Mouse (Mus musculus) intestine, embryonic 16.5 days (tissue): ENCODE results near the gene Acot7. TPM values are rescaled to one million over a fixed set of nuclear protein-coding genes. Genes with fewer than 3 reads are reported as not detected.

ENCODE experiments used
- ATAC-seq: fragments of 200-750 bp; cut with Nextera tagmentation; 2 replicates; pipeline ENCODE4 v1.8.0; 2017; ENCODE audit warnings: moderate TSS enrichment, moderate library complexity
- H3K27ac ChIP-seq: fragments of 300-500 bp; sonication (generic); 2 replicates; pipeline ENCODE4 v1.5.1; 2014; ENCODE audit warnings: mild to moderate bottlenecking, low read length
- H3K27me3 ChIP-seq: fragments of 300-500 bp; sonication (generic); replicated peaks from 2 replicates; pipeline ENCODE4 v1.6.1; 2014; ENCODE audit warnings: low read length, control low read depth, mixed read lengths; ENCODE audit not compliant: control insufficient read depth, insufficient read depth
- H3K36me3 ChIP-seq: fragments of 300-500 bp; sonication (generic); 2 replicates; pipeline ENCODE4 v1.6.1; 2014; ENCODE audit warnings: low read length, control low read depth; ENCODE audit not compliant: control insufficient read depth, insufficient read depth
- H3K4me1 ChIP-seq: fragments of 300-500 bp; sonication (generic); 2 replicates; pipeline ENCODE4 v1.6.1; 2014; ENCODE audit warnings: low read length, control low read depth, mixed read lengths; ENCODE audit not compliant: control insufficient read depth, insufficient read depth
- H3K4me2 ChIP-seq: fragments of 300-500 bp; sonication (generic); 2 replicates; pipeline ENCODE4 v1.6.1; 2014; ENCODE audit warnings: low read depth, low read length, control low read depth
- H3K4me3 ChIP-seq: fragments of 300-500 bp; sonication (generic); 2 replicates; pipeline ENCODE4 v1.5.1; 2014; ENCODE audit warnings: mild to moderate bottlenecking, low read length
- H3K9ac ChIP-seq: fragments of 300-500 bp; sonication (generic); 2 replicates; pipeline ENCODE4 v1.6.1; 2014; ENCODE audit warnings: low read depth, low read length
- H3K9me3 ChIP-seq: fragments of 300-500 bp; sonication (generic); 2 replicates; pipeline ENCODE4 v1.6.1; 2016; ENCODE audit warnings: low read length, control low read depth; ENCODE audit not compliant: control insufficient read depth
- WGBS: fragments of 180-500 bp; shearing (Covaris S2); extraction: QIAGEN DNeasy Blood & Tissue Kit; methylation state at CpG from one replicate; pipeline ENCODE4 v1.1.7; 2014; 5-methylcytosine and 5-hydroxymethylcytosine counted together
- polyA plus RNA-seq: library from polyadenylated mRNA; unstranded; fragments of >200 nt; fragmentation: Nextera tagmentation; extraction: Ambion mirVana; gene quantifications from 2 replicates; pipeline ENCODE4 v1.2.1, GENCODE M21; 2015

The Acot7 gene
- polyA plus RNA-seq, 1 experiment from 2014 or later, result 52.5 TPM

DNA sequence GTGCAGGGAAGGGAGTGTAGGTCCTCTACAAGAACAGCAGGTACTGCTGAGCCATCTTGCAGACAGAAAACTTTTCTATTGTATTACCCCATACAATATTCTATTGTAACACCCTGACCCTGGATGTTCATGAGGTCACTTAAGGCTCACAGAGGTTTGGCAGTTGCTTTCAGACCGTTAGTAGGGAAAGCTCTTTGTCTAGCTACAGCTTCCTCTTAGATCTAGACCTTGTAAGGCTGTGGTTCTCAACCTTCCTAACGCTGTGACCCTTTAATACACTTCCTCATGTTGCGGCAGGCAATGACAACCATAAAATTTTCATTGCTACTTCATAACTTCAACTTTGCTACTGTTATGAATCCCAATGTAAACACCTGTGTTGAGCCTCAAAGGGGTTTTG, 1.3 kb upstream of the Acot7 start:
- no peak overlapping the region for H3K9ac ChIP-seq
- ATAC-seq, result no peak
- no peak overlapping the region for H3K27ac ChIP-seq
- no peak overlapping the region for H3K4me2 ChIP-seq
- no peaks in the 10 kb centered on the region for H3K36me3 ChIP-seq
- H3K27me3 ChIP-seq, result 0 out of 2 replicates have a peak, but pooled peaks cover 8% of the 10 kb centered on the region
- 66% methylated on average over 3 of the region's 3 CpGs for WGBS
- no peaks in the 10 kb centered on the region for H3K9me3 ChIP-seq
- H3K4me1 ChIP-seq, result peaks cover 11% of the 10 kb centered on the region
- no peak overlapping the region for H3K4me3 ChIP-seq

DNA sequence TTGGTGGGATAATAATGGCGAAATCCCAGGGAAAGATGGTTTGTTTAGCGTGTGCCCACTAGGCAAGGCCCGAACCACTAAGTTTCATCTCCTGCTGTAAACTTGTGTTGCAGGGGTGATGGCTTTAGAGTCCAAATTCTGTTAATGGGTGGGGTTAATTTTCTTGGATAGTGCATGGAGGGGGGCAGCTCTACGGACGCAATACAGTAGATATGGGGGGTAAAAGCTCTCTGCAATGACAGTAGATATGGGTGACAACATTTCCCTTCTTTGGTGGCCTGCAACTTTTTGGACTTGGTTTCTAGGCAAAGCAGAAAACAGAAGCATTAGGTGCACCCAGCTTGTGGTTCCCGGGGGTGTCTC, 779 bp upstream of the Acot7 start:
- Histone ChIP-seq H3K27me3 (0 out of 2 replicates have a peak, but pooled peaks cover 8% of the 10 kb centered on the region), H3K9ac (peak overlapping the region; percentile 86), H3K4me3 (peak overlapping the region; percentile 68), H3K9me3 (no peaks in the 10 kb centered on the region), H3K4me2 (peak overlapping the region; percentile 76), H3K4me1 (peaks cover 11% of the 10 kb centered on the region), H3K27ac (peak overlapping the region; percentile 74; the same call in 1 of the 2 replicates), H3K36me3 (no peaks in the 10 kb centered on the region)
- WGBS, result 60% methylated on average over 6 of the region's 6 CpGs
- ATAC-seq, result no peak

DNA sequence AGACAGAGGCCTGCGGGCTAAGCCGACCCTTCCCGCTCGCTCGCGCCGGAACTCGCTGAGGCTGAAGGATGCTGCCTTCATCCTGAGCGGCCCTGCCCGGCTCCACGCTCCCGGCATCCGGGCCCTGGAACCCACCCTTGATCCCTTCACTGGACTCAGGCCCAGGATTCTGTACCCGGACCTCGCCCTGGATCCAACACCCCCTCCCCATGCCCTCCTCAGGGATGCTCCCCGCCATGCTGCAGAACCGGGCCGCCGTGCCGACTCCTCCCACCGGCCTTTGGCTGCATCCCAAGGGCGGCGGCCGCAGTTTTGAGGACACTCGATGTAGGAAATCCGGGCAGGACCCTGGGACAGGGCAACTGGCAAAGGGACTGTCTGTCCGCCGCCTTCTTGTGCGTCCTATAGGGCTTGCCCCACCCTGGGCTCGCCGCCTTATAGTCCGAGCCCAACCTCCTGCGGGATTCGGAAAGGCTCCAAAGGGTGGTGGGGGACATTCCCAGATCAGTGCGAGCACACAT, 470 bp downstream of the Acot7 start:
- Histone ChIP-seq H3K9me3 (no peaks in the 10 kb centered on the region), H3K9ac (peak overlapping the region; percentile 62), H3K27ac (no peak overlapping the region), H3K36me3 (no peaks in the 10 kb centered on the region), H3K4me3 (peak overlapping the region; percentile 68), H3K4me1 (peaks cover 11% of the 10 kb centered on the region), H3K27me3 (0 out of 2 replicates have a peak, but pooled peaks cover 8% of the 10 kb centered on the region), H3K4me2 (peak overlapping the region; percentile 93)
- peak; percentile 66 for ATAC-seq
- under 1% methylated on average over 35 of the region's 35 CpGs for WGBS

DNA sequence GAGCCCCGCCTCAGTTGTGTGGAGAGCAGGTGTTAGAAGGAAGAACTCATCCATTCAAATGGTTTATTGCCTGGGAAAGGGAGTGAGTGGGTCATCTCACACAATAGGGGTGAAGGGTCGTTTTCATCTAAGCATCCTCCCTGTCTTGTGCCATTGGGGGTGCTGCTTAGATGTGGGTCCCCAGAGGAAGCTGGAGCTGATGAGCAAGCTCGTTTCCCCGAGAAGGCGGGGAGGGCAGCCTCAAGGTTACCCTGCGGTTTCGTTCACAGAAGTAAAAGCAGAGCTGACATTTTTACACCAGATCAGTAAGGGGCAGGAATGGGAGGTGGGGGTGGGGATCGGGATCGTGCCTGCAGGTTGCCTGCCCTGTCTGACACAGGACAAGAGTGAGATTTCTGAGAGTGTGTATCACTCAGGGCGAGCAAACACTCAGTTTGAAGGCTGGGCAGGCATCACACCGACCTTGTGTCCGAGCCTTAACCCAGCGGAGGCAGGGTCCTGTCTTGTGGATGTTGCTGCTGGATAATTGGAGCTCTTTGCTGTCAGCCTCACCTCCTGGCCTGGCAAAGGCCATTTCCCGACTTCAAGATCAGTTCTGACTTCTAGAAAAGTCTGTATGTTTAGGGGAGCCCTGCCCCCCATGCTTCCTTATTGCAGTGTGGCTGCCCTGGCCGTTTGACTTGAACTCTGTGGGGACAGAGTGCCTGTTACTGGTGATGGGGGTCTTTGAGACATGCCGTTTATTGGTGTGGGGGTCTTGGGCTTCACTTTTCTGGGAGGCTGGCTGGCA, 1.2 kb downstream of the Acot7 start:
- ATAC-seq, result no peak; the same call in 1 of the 2 replicates
- peak overlapping the region; percentile 93 for H3K4me2 ChIP-seq
- peaks cover 11% of the 10 kb centered on the region for H3K4me1 ChIP-seq
- WGBS, result 23% methylated on average over 16 of the region's 16 CpGs
- H3K36me3 ChIP-seq, result no peaks in the 10 kb centered on the region
- H3K27ac ChIP-seq, result no peak overlapping the region
- H3K9ac ChIP-seq, result peak overlapping the region; percentile 62
- 0 out of 2 replicates have a peak, but pooled peaks cover 8% of the 10 kb centered on the region for H3K27me3 ChIP-seq
- H3K4me3 ChIP-seq, result peak overlapping the region; percentile 68
- H3K9me3 ChIP-seq, result no peaks in the 10 kb centered on the region

DNA sequence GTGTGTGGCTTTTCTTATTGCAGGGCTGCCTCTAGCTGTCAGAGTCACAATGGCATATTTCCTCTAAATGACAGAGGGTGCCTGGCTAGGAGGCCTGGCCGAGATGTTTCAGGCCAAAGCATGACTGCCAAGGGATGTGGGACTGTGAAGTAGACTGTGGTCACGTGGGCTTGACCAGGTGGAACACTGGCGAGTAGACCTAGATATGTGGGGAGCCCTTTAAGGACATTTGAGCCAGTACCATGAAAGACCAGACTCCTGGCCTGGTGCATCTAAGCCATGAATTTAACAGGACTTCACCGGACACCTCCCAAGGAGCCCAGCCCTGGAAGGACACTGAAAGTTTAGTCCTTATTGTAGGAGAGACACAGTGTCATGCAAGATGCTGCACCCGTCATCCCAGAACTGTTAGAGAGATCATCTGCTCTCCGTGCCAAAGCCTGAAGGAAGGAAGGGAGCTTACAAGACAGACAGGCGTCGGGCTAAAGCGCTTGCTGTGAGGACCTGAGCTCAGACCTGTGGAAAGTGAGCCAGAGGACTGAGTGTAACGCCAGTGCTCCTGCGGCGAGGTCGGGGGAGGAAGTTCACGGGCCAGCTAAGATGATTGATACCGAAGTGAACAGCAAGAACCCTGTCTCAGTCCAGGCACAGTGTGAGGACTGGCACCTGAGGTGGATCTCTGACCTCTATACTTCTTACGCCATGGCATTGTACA, 2.2 kb downstream of the Acot7 start:
- 0 out of 2 replicates have a peak, but pooled peaks cover 8% of the 10 kb centered on the region for H3K27me3 ChIP-seq
- H3K27ac ChIP-seq, result no peak overlapping the region
- H3K36me3 ChIP-seq, result no peaks in the 10 kb centered on the region
- no peaks in the 10 kb centered on the region for H3K9me3 ChIP-seq
- H3K9ac ChIP-seq, result no peak overlapping the region
- H3K4me1 ChIP-seq, result peaks cover 12% of the 10 kb centered on the region
- WGBS, result 87% methylated on average over 16 of the region's 16 CpGs
- H3K4me3 ChIP-seq, result no peak overlapping the region
- H3K4me2 ChIP-seq, result no peak overlapping the region
- no peak for ATAC-seq

DNA sequence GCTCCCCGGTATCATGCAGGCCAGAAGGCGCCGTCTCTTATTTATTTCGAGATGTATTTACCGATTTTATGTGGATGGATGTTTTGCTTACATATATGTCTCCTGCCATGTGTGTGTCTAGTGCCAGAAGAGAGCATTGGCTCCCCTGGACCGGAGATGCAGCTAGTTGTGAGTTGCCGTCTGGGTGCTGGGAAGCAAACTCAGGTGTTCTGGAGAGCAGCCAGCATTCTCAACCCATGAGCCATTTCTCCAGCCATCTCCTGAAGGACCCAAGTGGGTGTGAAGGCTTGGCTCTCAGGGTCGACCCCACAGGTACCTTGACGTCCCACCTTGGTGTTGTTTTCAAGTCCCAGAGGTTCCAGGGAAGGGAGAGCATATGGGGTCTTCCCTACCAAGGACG, 4.3 kb downstream of the Acot7 start:
- Histone ChIP-seq H3K4me2 (no peak overlapping the region), H3K9ac (no peak overlapping the region), H3K36me3 (no peaks in the 10 kb centered on the region), H3K4me1 (peaks cover 29% of the 10 kb centered on the region), H3K4me3 (no peak overlapping the region), H3K27me3 (0 out of 2 replicates have a peak, but pooled peaks cover 8% of the 10 kb centered on the region), H3K9me3 (no peaks in the 10 kb centered on the region), H3K27ac (no peak overlapping the region)
- WGBS, result 87% methylated on average over 10 of the region's 10 CpGs
- ATAC-seq, result no peak

DNA sequence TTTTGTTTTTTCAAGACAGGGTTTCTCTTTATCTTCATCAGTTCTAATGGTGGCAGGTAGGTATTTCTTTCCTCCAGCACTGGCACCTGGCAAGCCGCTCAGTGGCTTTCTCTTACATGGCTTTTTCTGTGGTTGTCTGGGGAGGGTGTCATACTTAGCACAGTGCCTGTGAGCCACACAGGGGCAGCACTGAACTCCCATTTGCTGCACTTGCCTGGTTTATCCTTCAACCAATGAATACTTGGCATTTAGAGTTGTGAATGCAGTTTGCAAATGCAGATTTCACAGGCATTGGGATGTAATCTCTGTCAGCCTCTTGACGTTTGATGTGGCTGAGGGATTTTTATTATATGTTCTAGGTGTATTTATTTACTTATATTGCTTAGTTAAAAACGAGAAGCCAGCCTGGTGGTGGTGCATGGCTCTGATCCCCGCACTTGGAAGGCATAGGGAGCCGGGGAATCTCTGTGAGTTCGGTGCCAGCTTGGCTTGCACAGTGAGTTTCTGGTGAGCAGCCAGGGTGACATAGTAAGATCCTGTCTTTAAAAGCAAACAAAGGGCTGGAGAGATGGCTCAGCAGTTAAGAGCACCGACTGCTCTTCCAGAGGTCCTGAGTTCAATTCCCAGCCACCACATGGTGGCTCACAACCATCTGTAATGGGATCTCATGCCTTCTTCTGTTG, 6.6 kb downstream of the Acot7 start:
- 61% methylated on average over 7 of the region's 7 CpGs for WGBS
- no peak overlapping the region for H3K27ac ChIP-seq

DNA sequence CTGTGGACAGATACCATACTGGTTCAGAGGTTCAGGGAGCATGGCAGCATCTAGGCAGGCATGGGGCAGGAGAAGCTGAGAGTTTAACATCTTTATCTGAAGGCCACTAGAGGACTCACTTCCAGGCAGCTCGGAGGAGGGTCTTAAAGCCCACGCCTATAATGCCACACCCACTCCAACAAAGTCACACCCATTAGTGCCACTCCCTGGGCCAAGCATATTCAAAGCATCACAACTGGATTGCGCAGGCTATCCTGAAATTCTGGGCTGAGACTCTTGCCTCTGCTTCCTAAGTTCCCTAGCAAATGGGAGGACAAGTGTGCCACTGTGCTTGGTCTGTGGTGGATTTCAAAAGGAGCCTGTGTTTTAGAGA, 7.2 kb downstream of the Acot7 start:
- H3K4me3 ChIP-seq, result peak overlapping the region; percentile 44; the same call in 1 of the 2 replicates
- peak; percentile 60 for ATAC-seq
- H3K27ac ChIP-seq, result peak overlapping the region; percentile 94
- peak overlapping the region; percentile 68; the same call in 1 of the 2 replicates for H3K9ac ChIP-seq
- H3K4me2 ChIP-seq, result peak overlapping the region; percentile 56
- no peaks in the 10 kb centered on the region for H3K27me3 ChIP-seq
- WGBS, result 2% methylated on average over 3 of the region's 3 CpGs
- no peaks in the 10 kb centered on the region for H3K9me3 ChIP-seq
- peaks cover 19% of the 10 kb centered on the region for H3K4me1 ChIP-seq
- no peaks in the 10 kb centered on the region for H3K36me3 ChIP-seq

More for the DNA sequence above, 6.6 kb downstream of the Acot7 start:
- peaks cover 19% of the 10 kb centered on the region for H3K4me1 ChIP-seq
- H3K4me3 ChIP-seq, result no peak overlapping the region
- H3K4me2 ChIP-seq, result no peak overlapping the region
- H3K27me3 ChIP-seq, result 0 out of 2 replicates have a peak, but pooled peaks cover 4% of the 10 kb centered on the region
- no peak for ATAC-seq
- no peaks in the 10 kb centered on the region for H3K36me3 ChIP-seq
- no peak overlapping the region for H3K9ac ChIP-seq
- H3K9me3 ChIP-seq, result no peaks in the 10 kb centered on the region
